ENCODE assay signal across 8 mouse cellular contexts in the genomic region with DNA sequence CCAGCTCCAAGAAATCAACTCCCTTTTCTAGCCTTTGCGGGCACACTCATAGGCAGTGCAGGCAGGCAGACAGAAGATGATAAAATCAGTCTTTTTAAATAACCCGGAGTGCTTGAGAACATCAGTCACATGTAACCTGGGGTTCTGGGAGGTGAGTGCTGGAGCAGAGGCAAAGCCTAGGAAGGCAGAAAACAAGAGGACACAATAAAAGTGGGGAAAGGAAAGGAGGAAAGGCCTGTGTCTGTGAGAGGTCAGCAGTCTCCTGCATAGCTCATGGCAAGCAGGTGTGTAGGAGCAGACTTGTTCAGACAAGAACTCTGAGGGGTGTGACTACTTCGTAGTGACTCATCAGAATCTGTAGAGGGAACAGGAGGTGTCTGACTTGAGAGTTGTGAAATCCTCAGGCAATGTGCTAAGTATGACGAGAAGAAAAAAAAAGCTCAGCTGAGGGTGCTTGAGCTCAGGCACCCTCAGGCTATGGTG. TPM values are rescaled to one million over a fixed set of nuclear protein-coding genes. Genes with fewer than 3 reads are reported as not detected.
DNase-seq lines count a peak whose midpoint lies in the region; ATAC-seq and TF ChIP-seq lines count a peak whose summit lies in the region.

No protein-coding gene starts in this region.

- 88% methylated on average over 4 of the region's 4 CpGs for WGBS in embryonic facial prominence, embryonic 11.5 days
- WGBS in embryonic facial prominence, embryonic 10.5 days = 90% methylated on average over 4 of the region's 4 CpGs
- WGBS in forebrain, embryonic 16.5 days = 93% methylated on average over 4 of the region's 4 CpGs
- WGBS in hindbrain, embryonic 16.5 days = 95% methylated on average over 4 of the region's 4 CpGs

- peak; percentile 30 to 62; a peak in 2 of 4 replicates for TF ChIP-seq EP300 in MEL (IDR thresholded peaks at IDR 0.05; ENCODE audit: low read depth in 1 of 2, low read length in 2 of 2)

- H3K9ac ChIP-seq in embryonic facial prominence, embryonic 11.5 days (replicated peaks; ENCODE audit: low read length) = no peak overlapping the region
- peak overlapping the region; percentile 11; the same call in 1 of the 2 replicates for H3K9ac ChIP-seq in MEL (ENCODE audit: control insufficient read depth, low read depth, low read length, poor library complexity, severe bottlenecking)
- no peak overlapping the region for H3K9ac ChIP-seq in forebrain, embryonic 16.5 days (replicated peaks; ENCODE audit: low read depth, low read length)
- no peak overlapping the region for H3K9ac ChIP-seq in hindbrain, embryonic 16.5 days (ENCODE audit: low read depth, low read length)

- no peaks in the 10 kb centered on the region for H3K9me3 ChIP-seq in embryonic facial prominence, embryonic 11.5 days (replicated peaks; ENCODE audit: control insufficient read depth, low read length)
- H3K9me3 ChIP-seq in embryonic facial prominence, embryonic 10.5 days = no peaks in the 10 kb centered on the region
- no peaks in the 10 kb centered on the region for H3K9me3 ChIP-seq in MEL (replicated peaks; ENCODE audit: insufficient read depth, low read length)
- H3K9me3 ChIP-seq in forebrain, embryonic 16.5 days (ENCODE audit: control insufficient read depth, low read length) = no peaks in the 10 kb centered on the region
- no peaks in the 10 kb centered on the region for H3K9me3 ChIP-seq in hindbrain, embryonic 16.5 days (ENCODE audit: control insufficient read depth, low read length)

- no peaks in the 10 kb centered on the region for H3K4me1 ChIP-seq in embryonic facial prominence, embryonic 11.5 days (ENCODE audit: control insufficient read depth, insufficient read depth, low read length)
- H3K4me1 ChIP-seq in embryonic facial prominence, embryonic 10.5 days = peaks cover 6% of the 10 kb centered on the region; the same call in 1 of the 2 replicates
- peaks cover 30 to 51% of the 10 kb centered on the region in 2 experiments for H3K4me1 ChIP-seq in MEL (ENCODE audit: control insufficient read depth in 1 of 2, insufficient read depth in 2 of 2, low read length in 2 of 2)
- no peaks in the 10 kb centered on the region for H3K4me1 ChIP-seq in forebrain, embryonic 16.5 days (replicated peaks; ENCODE audit: control insufficient read depth, insufficient read depth, low read length)
- H3K4me1 ChIP-seq in hindbrain, embryonic 16.5 days (ENCODE audit: control insufficient read depth, insufficient read depth, low read depth, low read length) = no peaks in the 10 kb centered on the region

- H3K4me2 ChIP-seq in embryonic facial prominence, embryonic 11.5 days (ENCODE audit: low read depth, low read length) = no peak overlapping the region
- H3K4me2 ChIP-seq in forebrain, embryonic 16.5 days (ENCODE audit: low read length) = no peak overlapping the region
- H3K4me2 ChIP-seq in hindbrain, embryonic 16.5 days (ENCODE audit: low read length) = no peak overlapping the region

- H3K4me3 ChIP-seq in embryonic facial prominence, embryonic 11.5 days (ENCODE audit: low read depth, low read length) = no peak overlapping the region
- no peak overlapping the region for H3K4me3 ChIP-seq in embryonic facial prominence, embryonic 10.5 days
- no peak overlapping the region for H3K4me3 ChIP-seq in MEL (ENCODE audit: control insufficient read depth in 1 of 2, insufficient read depth in 1 of 2, low read depth in 2 of 2, low read length in 2 of 2)
- no peak overlapping the region for H3K4me3 ChIP-seq in forebrain, embryonic 16.5 days (replicated peaks; ENCODE audit: low read length)
- H3K4me3 ChIP-seq in hindbrain, embryonic 16.5 days (ENCODE audit: low read length) = no peak overlapping the region

- no peak overlapping the region for H3K27ac ChIP-seq in embryonic facial prominence, embryonic 11.5 days (replicated peaks; ENCODE audit: low read depth, low read length)
- no peak overlapping the region for H3K27ac ChIP-seq in embryonic facial prominence, embryonic 10.5 days (replicated peaks)
- H3K27ac ChIP-seq in MEL (ENCODE audit: control insufficient read depth, low read depth, low read length) = peak overlapping the region; percentile 77
- no peak overlapping the region for H3K27ac ChIP-seq in forebrain, embryonic 16.5 days (ENCODE audit: low read length)
- no peak overlapping the region for H3K27ac ChIP-seq in hindbrain, embryonic 16.5 days (ENCODE audit: low read depth, low read length)

- no peak for TF ChIP-seq POLR2A in MEL (IDR thresholded peaks at IDR 0.05; ENCODE audit: control insufficient read depth in 1 of 2, insufficient read depth in 1 of 2, low read depth in 1 of 2, low read length in 2 of 2, poor library complexity in 1 of 2)

- peak; percentile 10 for DNase-seq in embryonic facial prominence, embryonic 11.5 days (ENCODE audit: low spot score)
- DNase-seq in embryonic facial prominence, embryonic 10.5 days (ENCODE audit: low spot score) = no peak
- DNase-seq in MEL (ENCODE audit: low read depth, low spot score) = peak; percentile 88
- peak; percentile 98 for DNase-seq in gonadal fat pad, adult 2 months (ENCODE audit: low read depth)
- peak; percentile 47 for DNase-seq in lung, postnatal 10 days
- DNase-seq in adrenal gland, postnatal 14 days = no peak

- no peak for TF ChIP-seq RAD21 in MEL (IDR thresholded peaks at IDR 0.05; ENCODE audit: low read depth, low read length)

- no peak for TF ChIP-seq CTCF in MEL (IDR thresholded peaks at IDR 0.05 in 2 of 3, conservative IDR thresholded peaks at IDR 0.05 in 1 of 3; ENCODE audit: control insufficient read depth in 1 of 3, insufficient read depth in 1 of 3, low read depth in 2 of 3, low read length in 3 of 3, poor library complexity in 1 of 3, severe bottlenecking in 1 of 3)

- H3K36me3 ChIP-seq in embryonic facial prominence, embryonic 11.5 days (replicated peaks; ENCODE audit: control insufficient read depth, insufficient read depth, low read depth, low read length) = no peaks in the 10 kb centered on the region
- peaks cover 59% of the 10 kb centered on the region for H3K36me3 ChIP-seq in embryonic facial prominence, embryonic 10.5 days (replicated peaks)
- peaks cover 43 to 52% of the 10 kb centered on the region in 2 experiments for H3K36me3 ChIP-seq in MEL (ENCODE audit: control insufficient read depth in 1 of 2, insufficient read depth in 2 of 2, low read length in 2 of 2)
- peaks cover 5% of the 10 kb centered on the region; the same call in 1 of the 2 replicates for H3K36me3 ChIP-seq in forebrain, embryonic 16.5 days (ENCODE audit: control insufficient read depth, insufficient read depth)
- 0 out of 2 replicates have a peak, but pooled peaks cover 3% of the 10 kb centered on the region for H3K36me3 ChIP-seq in hindbrain, embryonic 16.5 days (ENCODE audit: control insufficient read depth, insufficient read depth, low read length)

- H3K27me3 ChIP-seq in embryonic facial prominence, embryonic 11.5 days (ENCODE audit: control insufficient read depth, insufficient read depth, low read length) = no peaks in the 10 kb centered on the region
- no peaks in the 10 kb centered on the region for H3K27me3 ChIP-seq in embryonic facial prominence, embryonic 10.5 days (replicated peaks; ENCODE audit: low read depth, poor library complexity, severe bottlenecking)
- no peaks in the 10 kb centered on the region for H3K27me3 ChIP-seq in MEL (ENCODE audit: control insufficient read depth in 1 of 2, insufficient read depth in 2 of 2, low read length in 2 of 2)
- no peaks in the 10 kb centered on the region for H3K27me3 ChIP-seq in forebrain, embryonic 16.5 days (replicated peaks; ENCODE audit: control insufficient read depth, insufficient read depth, low read length)
- no peaks in the 10 kb centered on the region for H3K27me3 ChIP-seq in hindbrain, embryonic 16.5 days (replicated peaks; ENCODE audit: control insufficient read depth, insufficient read depth, low read length)

- no peak for ATAC-seq in embryonic facial prominence, embryonic 11.5 days (replicated peaks; ENCODE audit: insufficient number of reproducible peaks, low FRiP score, low TSS enrichment, low read depth)
- no peak for ATAC-seq in forebrain, embryonic 16.5 days
- no peak for ATAC-seq in hindbrain, embryonic 16.5 days

- peaks cover 23% of the 10 kb centered on the region for H3K79me2 ChIP-seq in MEL (ENCODE audit: control insufficient read depth, insufficient read depth, low read length, poor library complexity)

TF ChIP-seq in MEL, 35 proteins besides CTCF, POLR2A, EP300 and RAD21 (continues in another document):
- 0 out of 2 replicates have a peak, but pooled peaks have one; percentile 8 for TF ChIP-seq USF1 (IDR thresholded peaks at IDR 0.05; ENCODE audit: low read depth, low read length)
- no peak for TF ChIP-seq ELF1 (IDR thresholded peaks at IDR 0.05; ENCODE audit: low read depth, low read length)
- no peak for TF ChIP-seq POLR2AphosphoS5 (IDR thresholded peaks at IDR 0.05; ENCODE audit: borderline replicate concordance, low read depth, low read length)
- no peak for TF ChIP-seq JUND (IDR thresholded peaks at IDR 0.05; ENCODE audit: low read depth, low read length)
- 0 out of 2 replicates have a peak, but pooled peaks have one; percentile 40 for TF ChIP-seq MAFK (IDR thresholded peaks at IDR 0.05; ENCODE audit: borderline replicate concordance, low read depth, low read length)
- TF ChIP-seq RCOR1 (IDR thresholded peaks at IDR 0.05; ENCODE audit: low read depth, low read length) = no peak
- TF ChIP-seq MXI1 (IDR thresholded peaks at IDR 0.05; ENCODE audit: low read depth, low read length) = peak; percentile 76
- no peak for TF ChIP-seq BHLHE40 (IDR thresholded peaks at IDR 0.05; ENCODE audit: borderline replicate concordance, low read depth, low read length)
- TF ChIP-seq NRF1 (IDR thresholded peaks at IDR 0.05; ENCODE audit: insufficient read depth, low read depth, low read length, poor library complexity, severe bottlenecking) = no peak
- TF ChIP-seq USF2 (IDR thresholded peaks at IDR 0.05; ENCODE audit: borderline replicate concordance in 1 of 2, insufficient read depth in 1 of 2, low read depth in 1 of 2, low read length in 2 of 2) = no peak
- TF ChIP-seq MEF2A (IDR thresholded peaks at IDR 0.05; ENCODE audit: extremely low read depth, insufficient replicate concordance, low read depth, low read length, poor library complexity, severe bottlenecking) = no peak
- peak; percentile 51; the same call in 1 of the 2 replicates for TF ChIP-seq MYC (IDR thresholded peaks at IDR 0.05; ENCODE audit: low read depth, low read length)

RNA-seq across cellular contexts. Expression of a gene that starts 14.4 kb away (rescaled TPM):
- 45.9 and 55.5 TPM in 2 replicates for polyA plus RNA-seq in embryonic facial prominence, embryonic 11.5 days (2014; fragmentation: Nextera tagmentation; extraction: Ambion mirVana)
- 52.0 and 54.8 TPM in 2 replicates for polyA plus RNA-seq in embryonic facial prominence, embryonic 10.5 days (2016; fragmentation: Nextera tagmentation; extraction: Ambion mirVana)
- 67.4 and 73.8 TPM in 2 replicates for total RNA-seq in MEL (2012; rRNA removed)
- polyA plus RNA-seq in MEL (2012; ENCODE audit: insufficient read depth in 1 of 2, insufficient read length in 2 of 2, low read depth in 1 of 2, low replicate concordance in 2 of 2, missing spikeins in 1 of 2) = 10 to 100 TPM in 1 of 2 experiments, not detected in 1; 61.7 TPM
- polyA plus RNA-seq in gonadal fat pad, adult 2 months (2012; rRNA removed) = 20.2 and 34.6 TPM in 2 replicates
- 23.4 and 25.8 TPM in 2 replicates for polyA plus RNA-seq in forebrain, embryonic 16.5 days (2015; fragmentation: Nextera tagmentation; extraction: Ambion mirVana)
- polyA plus RNA-seq in hindbrain, embryonic 16.5 days (2015; fragmentation: Nextera tagmentation; extraction: Ambion mirVana) = 13.3 and 15.7 TPM in 2 replicates
- total RNA-seq in adrenal gland, postnatal 14 days (2021) = 19.2 and 21.1 TPM in 2 replicates

Comparison
In these comparisons a context has a peak if more than half of its experiments do, and no peak if none do; other contexts are left out.
1. DNase-seq: peak in embryonic facial prominence, embryonic 11.5 days (single experiment), MEL (single experiment), gonadal fat pad, adult 2 months (single experiment) and lung, postnatal 10 days (single experiment); none in embryonic facial prominence, embryonic 10.5 days (single experiment) and adrenal gland, postnatal 14 days (single experiment).